Mouse (Mus musculus) CH12.LX (cell line): ENCODE data around the gene Zfp36. TPM values are rescaled to one million over a fixed set of nuclear protein-coding genes. Genes with fewer than 3 reads are reported as not detected.

Experiments
- DNase-seq: peaks from one replicate; pipeline ENCODE4 v3.0.0-alpha.2; 2013; ENCODE audit errors: extremely low read depth
- H3K27ac ChIP-seq: 2 replicates; pipeline ENCODE4 v1.5.1; 2012; ENCODE audit warnings: low read depth, mild to moderate bottlenecking, control low read depth, moderate library complexity; ENCODE audit not compliant: insufficient read depth
- H3K27me3 ChIP-seq: replicated peaks from 2 replicates; pipeline ENCODE3; 2012; ENCODE audit warnings: inconsistent platforms
- H3K36me3 ChIP-seq, 2 experiments: replicated peaks in 1 of 2; 2 replicates each; pipeline versions ENCODE3 to v1.6.1; 2012; ENCODE audit warnings: inconsistent platforms in 1 of 2, low read length in 1 of 2, mild to moderate bottlenecking in 1 of 2, mixed read lengths in 1 of 2, moderate library complexity in 1 of 2; ENCODE audit not compliant: control insufficient read depth in 1 of 2, insufficient read depth in 1 of 2
- H3K4me1 ChIP-seq, 2 experiments: 2 replicates each; pipeline ENCODE4 v1.6.1; 2012; ENCODE audit warnings: inconsistent platforms in 1 of 2, moderate library complexity in 1 of 2; ENCODE audit not compliant: insufficient read depth in 2 of 2, control insufficient read depth in 1 of 2
- H3K4me2 ChIP-seq: 2 replicates; pipeline ENCODE4 v1.6.1; 2012; ENCODE audit warnings: low read depth, mild to moderate bottlenecking, control low read depth; ENCODE audit not compliant: poor library complexity, insufficient read depth, severe bottlenecking
- H3K4me3 ChIP-seq, 3 experiments: fragments of 150-350 bp in 1 of 3; sonication (generic) in 1 of 3; replicated peaks in 1 of 3; 2 replicates each; pipeline versions ENCODE3 to v1.5.1; 2011 to 2012; ENCODE audit warnings: low read depth in 2 of 3, low read length in 2 of 3, mild to moderate bottlenecking in 2 of 3, moderate library complexity in 2 of 3, control low read depth in 1 of 3, improper control_type of control experiment in 1 of 3, inconsistent platforms in 1 of 3, mixed read lengths in 1 of 3; ENCODE audit not compliant: poor library complexity in 1 of 3
- H3K79me2 ChIP-seq: replicated peaks from 2 replicates; pipeline ENCODE4 v1.6.1; 2012; ENCODE audit warnings: mild to moderate bottlenecking, moderate library complexity; ENCODE audit not compliant: control insufficient read depth, poor library complexity, insufficient read depth, severe bottlenecking; ENCODE audit errors: extremely low read depth
- H3K9ac ChIP-seq: 2 replicates; pipeline ENCODE4 v1.6.1; 2012; ENCODE audit warnings: low read depth, mild to moderate bottlenecking, control low read depth, moderate library complexity; ENCODE audit not compliant: insufficient read depth
- H3K9me3 ChIP-seq: replicated peaks from 2 replicates; pipeline ENCODE3; 2012; ENCODE audit warnings: low read length, inconsistent platforms, mixed read lengths
- BHLHE40 ChIP-seq: IDR thresholded peaks from 2 replicates; pipeline ENCODE4 v1.6.1; 2011; ENCODE audit warnings: mild to moderate bottlenecking, low read depth, low read length, improper control_type of control experiment
- CHD1 ChIP-seq: IDR thresholded peaks from 2 replicates; pipeline ENCODE4 v1.6.1; 2012; ENCODE audit warnings: low read depth, low read length, improper control_type of control experiment, inconsistent platforms
- CHD2 ChIP-seq: IDR thresholded peaks from 2 replicates; pipeline ENCODE4 v1.6.1; 2011; ENCODE audit warnings: low read length, improper control_type of control experiment
- CTCF ChIP-seq, 2 experiments: IDR thresholded peaks in 1 of 2; conservative IDR thresholded peaks in 1 of 2; 2 replicates each; pipeline ENCODE4 v1.5.1; 2011 to 2012; ENCODE audit warnings: low read depth in 2 of 2, low read length in 2 of 2, improper control_type of control experiment in 1 of 2, inconsistent platforms in 1 of 2, mild to moderate bottlenecking in 1 of 2, moderate library complexity in 1 of 2
- E2F4 ChIP-seq: IDR thresholded peaks from 2 replicates; pipeline ENCODE4 v1.6.1; 2011; ENCODE audit warnings: low read depth, low read length, improper control_type of control experiment; ENCODE audit not compliant: insufficient replicate concordance
- ELF1 ChIP-seq: IDR thresholded peaks from 2 replicates; pipeline ENCODE4 v1.6.1; 2014; ENCODE audit warnings: low read depth, mild to moderate bottlenecking, inconsistent platforms, low read length, improper control_type of control experiment
- EP300 ChIP-seq: IDR thresholded peaks from 2 replicates; pipeline ENCODE4 v1.6.1; 2011; ENCODE audit warnings: low read length, improper control_type of control experiment
- GABPA ChIP-seq: IDR thresholded peaks from 2 replicates; pipeline ENCODE4 v1.6.1; 2012; ENCODE audit warnings: low read depth, low read length, improper control_type of control experiment, inconsistent platforms; ENCODE audit not compliant: insufficient replicate concordance
- HCFC1 ChIP-seq: IDR thresholded peaks from 2 replicates; pipeline ENCODE4 v1.6.1; 2012; ENCODE audit warnings: low read depth, mild to moderate bottlenecking, inconsistent platforms, low read length, improper control_type of control experiment
- IRF4 ChIP-seq: IDR thresholded peaks from 2 replicates; pipeline ENCODE4 v1.6.1; 2014; ENCODE audit warnings: low read depth, mild to moderate bottlenecking, inconsistent platforms, low read length, improper control_type of control experiment
- JUN ChIP-seq: IDR thresholded peaks from 2 replicates; pipeline ENCODE4 v1.6.1; 2011; ENCODE audit warnings: low read depth, mild to moderate bottlenecking, low read length, improper control_type of control experiment, moderate library complexity; ENCODE audit not compliant: insufficient read depth
- JUND ChIP-seq: conservative IDR thresholded peaks from 2 replicates; pipeline ENCODE4 v1.6.1; 2011; ENCODE audit warnings: low read depth, low read length, improper control_type of control experiment
- MAFK ChIP-seq: IDR thresholded peaks from 2 replicates; pipeline ENCODE4 v1.6.1; 2011; ENCODE audit warnings: low read length, improper control_type of control experiment; ENCODE audit not compliant: insufficient replicate concordance
- MAX ChIP-seq: IDR thresholded peaks from 2 replicates; pipeline ENCODE4 v1.6.1; 2011; ENCODE audit warnings: low read length, improper control_type of control experiment
- MAZ ChIP-seq: IDR thresholded peaks from 2 replicates; pipeline ENCODE4 v1.6.1; 2012; ENCODE audit warnings: low read depth, mild to moderate bottlenecking, inconsistent platforms, low read length, improper control_type of control experiment, moderate library complexity
- MXI1 ChIP-seq: IDR thresholded peaks from 2 replicates; pipeline ENCODE4 v1.6.1; 2011; ENCODE audit warnings: mild to moderate bottlenecking, low read depth, low read length, improper control_type of control experiment
- MYC ChIP-seq: IDR thresholded peaks from 2 replicates; pipeline ENCODE4 v1.6.1; 2011; ENCODE audit warnings: low read depth, mild to moderate bottlenecking, improper control_type of control experiment, low read length
- NELFE ChIP-seq: IDR thresholded peaks from 2 replicates; pipeline ENCODE4 v1.6.1; 2011; ENCODE audit warnings: low read depth, low read length, improper control_type of control experiment
- POLR2A ChIP-seq: IDR thresholded peaks from 2 replicates; pipeline ENCODE4 v1.6.1; 2011; ENCODE audit warnings: low read depth, mild to moderate bottlenecking, improper control_type of control experiment, low read length
- SIN3A ChIP-seq: IDR thresholded peaks from 2 replicates; pipeline ENCODE4 v1.6.1; 2012; ENCODE audit warnings: low read length, improper control_type of control experiment, inconsistent platforms
- SMC3 ChIP-seq: IDR thresholded peaks from 2 replicates; pipeline ENCODE4 v1.6.1; 2011; ENCODE audit warnings: low read depth, low read length, improper control_type of control experiment
- UBTF ChIP-seq: IDR thresholded peaks from 2 replicates; pipeline ENCODE4 v1.6.1; 2012; ENCODE audit warnings: low read depth, mild to moderate bottlenecking, inconsistent platforms, low read length, improper control_type of control experiment, moderate library complexity
- USF2 ChIP-seq: conservative IDR thresholded peaks from 2 replicates; pipeline ENCODE4 v1.6.1; 2011; ENCODE audit warnings: low read depth, low read length, improper control_type of control experiment
- ZKSCAN1 ChIP-seq: IDR thresholded peaks from 2 replicates; pipeline ENCODE4 v1.6.1; 2012; ENCODE audit warnings: low read depth, inconsistent platforms, low read length, improper control_type of control experiment, borderline replicate concordance
- ZNF384 ChIP-seq: IDR thresholded peaks from 2 replicates; pipeline ENCODE4 v1.6.1; 2012; ENCODE audit warnings: low read depth, low read length, improper control_type of control experiment, inconsistent platforms
- dilution Hi-C: fragments of 300-500 bp; cut with MboI; formaldehyde crosslinking; loops from 2 replicates; pipeline ENCODE4 v1.14.3; 2020; ENCODE audit warnings: low sequenced_read_pairs; ENCODE audit not compliant: extremely low pct_unique_long_range_greater_than_20kb, extremely low pct_ligation_motif_present
- in situ Hi-C: fragments of 300-500 bp; cut with MboI; formaldehyde crosslinking; loops from 3 replicates; pipeline ENCODE4 v1.14.3; 2019; ENCODE audit warnings: low sequenced_read_pairs, low pct_ligation_motif_present, low pct_unique_long_range_greater_than_20kb, mixed read lengths
- polyA plus RNA-seq: library from polyadenylated mRNA; unstranded; fragments of >175 nt; gene quantifications from 2 replicates; pipeline ENCODE4 v1.2.1, GENCODE M21; 2012; ENCODE audit warnings: low read depth; ENCODE audit not compliant: insufficient read length
- total RNA-seq, 2 experiments: library from RNA; depleted of rRNA; stranded (reverse); fragments of 300-350 nt in 1 of 2; fragments of >200 nt in 1 of 2; gene quantifications; 2 replicates each; pipeline ENCODE4 v1.2.3; 2012 to 2014

Gene Zfp36
- total and polyA plus RNA-seq, 3 experiments, result 1.9 to 9.9 (median 2.8) TPM

DNA sequence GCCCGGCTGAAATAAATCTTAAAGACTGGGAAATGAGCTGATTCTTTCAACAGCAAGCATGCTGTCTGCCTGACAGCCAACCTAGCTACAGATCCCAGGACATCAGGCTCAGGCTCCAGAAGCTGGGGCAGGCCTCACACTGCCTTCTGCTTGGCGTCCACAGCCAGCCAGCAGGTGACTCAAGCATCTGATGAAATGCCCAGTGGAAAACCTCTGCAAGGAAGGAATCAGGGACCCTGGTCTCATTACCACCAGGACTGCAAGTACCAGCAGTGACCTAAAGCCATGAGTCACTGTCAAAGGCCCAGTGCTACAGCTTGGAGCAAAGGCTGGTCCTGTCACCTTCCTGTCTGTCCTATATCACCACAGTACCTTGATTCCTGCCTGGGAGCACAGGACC lies 44.6 kb downstream of the Zfp36 start:
- Histone ChIP-seq H3K27me3 (no peaks in the 10 kb centered on the region), H3K27ac (no peak overlapping the region), H3K4me2 (no peak overlapping the region), H3K4me1 (peaks cover 9 to 23% of the 10 kb centered on the region in 2 experiments), H3K9me3 (no peaks in the 10 kb centered on the region), H3K79me2 (peaks cover 67% of the 10 kb centered on the region), H3K4me3 (no peak overlapping the region), H3K36me3 (peaks cover 38 to 52% of the 10 kb centered on the region in 2 experiments), H3K9ac (no peak overlapping the region)
- no peak for DNase-seq
- TF ChIP-seq ZNF384, result no peak
- TF ChIP-seq SMC3, result no peak
- no peak for TF ChIP-seq MAX
- TF ChIP-seq MAFK, result no peak
- no peak for TF ChIP-seq GABPA
- no peak for TF ChIP-seq JUND
- no peak for TF ChIP-seq MAZ
- no peak for TF ChIP-seq EP300
- TF ChIP-seq USF2, result no peak
- TF ChIP-seq CHD1, result no peak
- TF ChIP-seq MXI1, result no peak
- TF ChIP-seq POLR2A, result no peak
- TF ChIP-seq MYC, result no peak
- TF ChIP-seq CTCF (conservative IDR thresholded peaks at IDR 0.05 in 1 of 2, IDR thresholded peaks at IDR 0.05 in 1 of 2; ENCODE audit: low read depth in 2 of 2, low read length in 2 of 2), result no peak
- no peak for TF ChIP-seq NELFE
- in situ Hi-C loops, result no loop called here
- dilution Hi-C loops, result no loop called here

DNA sequence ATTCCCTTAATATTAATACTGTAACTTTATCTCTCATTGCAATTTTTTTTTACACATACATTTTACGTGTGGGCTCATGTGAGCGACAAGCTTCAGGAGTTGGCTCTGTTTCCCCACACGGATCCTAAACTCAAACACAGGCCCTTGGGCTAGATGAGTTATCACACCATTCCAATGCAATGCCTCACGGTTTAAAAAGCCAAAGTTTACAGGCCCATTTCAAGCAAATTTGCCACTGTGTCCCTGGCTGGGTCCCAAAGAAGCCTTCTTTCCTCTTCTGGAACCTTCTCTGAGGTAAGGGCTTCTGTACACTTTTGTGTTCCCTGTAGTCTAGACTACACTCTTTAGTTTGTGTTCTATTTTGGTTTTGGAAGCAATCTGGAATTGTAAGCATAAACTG lies 45.5 kb downstream of the Zfp36 start:
- Histone ChIP-seq H3K9ac (no peak overlapping the region), H3K4me3 (no peak overlapping the region), H3K9me3 (no peaks in the 10 kb centered on the region), H3K27ac (no peak overlapping the region), H3K4me2 (no peak overlapping the region), H3K36me3 (peaks cover 47 to 61% of the 10 kb centered on the region in 2 experiments), H3K27me3 (no peaks in the 10 kb centered on the region), H3K4me1 (peaks cover 9 to 23% of the 10 kb centered on the region in 2 experiments), H3K79me2 (peaks cover 67% of the 10 kb centered on the region)
- DNase-seq, result no peak
- dilution Hi-C loops, result no loop called here
- in situ Hi-C loops, result no loop called here
- TF ChIP-seq CTCF (conservative IDR thresholded peaks at IDR 0.05 in 1 of 2, IDR thresholded peaks at IDR 0.05 in 1 of 2; ENCODE audit: low read depth in 2 of 2, low read length in 2 of 2), result no peak

DNA sequence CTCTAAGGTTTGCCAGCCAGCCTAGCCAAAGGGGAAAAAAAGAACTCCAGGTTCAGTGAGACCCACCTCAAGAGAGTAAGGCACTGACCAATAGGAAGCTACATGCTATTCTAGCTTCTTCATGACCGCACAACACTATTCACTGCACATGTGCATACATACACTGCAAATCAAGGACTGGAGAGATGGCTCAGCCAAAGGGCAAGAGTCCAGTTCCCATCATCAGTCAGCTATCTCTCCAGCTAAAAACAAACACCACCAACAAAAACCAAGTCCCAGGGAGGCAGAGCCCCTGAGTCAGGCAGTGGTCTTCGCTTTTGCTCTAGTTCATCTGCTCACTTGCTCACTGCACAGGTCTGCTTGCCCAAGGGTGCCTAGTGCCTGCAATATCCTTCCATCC lies 51.8 kb downstream of the Zfp36 start:
- Histone ChIP-seq H3K36me3 (peaks cover 83 to 90% of the 10 kb centered on the region in 2 experiments), H3K9ac (no peak overlapping the region), H3K4me2 (no peak overlapping the region), H3K4me3 (no peak overlapping the region), H3K9me3 (no peaks in the 10 kb centered on the region), H3K4me1 (no peaks in the 10 kb centered on the region), H3K27me3 (no peaks in the 10 kb centered on the region), H3K27ac (no peak overlapping the region), H3K79me2 (peaks cover 18% of the 10 kb centered on the region)
- DNase-seq, result no peak
- in situ Hi-C loops (no loop called here), dilution Hi-C loops (no loop called here)
- TF ChIP-seq HCFC1 (no peak), MAX (no peak), ZKSCAN1 (no peak), MAFK (no peak), UBTF (no peak), IRF4 (no peak), CHD2 (no peak), EP300 (no peak), MAZ (no peak), BHLHE40 (no peak), MYC (no peak), E2F4 (no peak), SIN3A (no peak), SMC3 (no peak), ELF1 (no peak), JUN (no peak), ZNF384 (no peak)
